Mouse (Mus musculus) ES-E14 (cell line): ENCODE results near the gene Tctex1d2. TPM values are rescaled to one million over a fixed set of nuclear protein-coding genes. Genes with fewer than 3 reads are reported as not detected.

Experiments used
- DNase-seq: peaks from one replicate; pipeline ENCODE4 v3.0.0-alpha.2; 2013; ENCODE audit warnings: low read depth, low spot score
- H3K27ac ChIP-seq: 2 replicates; pipeline ENCODE4 v1.5.1; 2012; ENCODE audit warnings: low read depth, mild to moderate bottlenecking, low read length, moderate library complexity, mixed read lengths; ENCODE audit not compliant: poor library complexity, insufficient read depth, severe bottlenecking
- H3K36me3 ChIP-seq: 2 replicates; pipeline ENCODE4 v1.6.1; 2012; ENCODE audit warnings: mild to moderate bottlenecking, low read length, moderate library complexity, mixed read lengths; ENCODE audit not compliant: control insufficient read depth, poor library complexity, insufficient read depth, severe bottlenecking
- H3K4me1 ChIP-seq, 2 experiments: fragments of 150-350 bp in 1 of 2; sonication (generic) in 1 of 2; 2 replicates each; pipeline ENCODE4 v1.6.1; 2012; ENCODE audit warnings: low read length in 2 of 2, mild to moderate bottlenecking in 1 of 2, mixed read lengths in 1 of 2; ENCODE audit not compliant: control insufficient read depth in 2 of 2, insufficient read depth in 2 of 2, poor library complexity in 1 of 2
- H3K4me3 ChIP-seq, 2 experiments: fragments of 150-350 bp in 1 of 2; sonication (generic) in 1 of 2; 2 replicates each; pipeline ENCODE4 v1.5.1; 2012; ENCODE audit warnings: low read length in 2 of 2, low read depth in 1 of 2, mild to moderate bottlenecking in 1 of 2, mixed read lengths in 1 of 2; ENCODE audit not compliant: insufficient read depth in 1 of 2, poor library complexity in 1 of 2, severe bottlenecking in 1 of 2
- H3K9ac ChIP-seq: 2 replicates; pipeline ENCODE4 v1.6.1; 2012; ENCODE audit warnings: low read depth, mild to moderate bottlenecking, low read length, mixed read lengths; ENCODE audit not compliant: poor library complexity, insufficient read depth, severe bottlenecking
- H3K9me3 ChIP-seq: fragments of 150-350 bp; sonication (generic); 2 replicates; pipeline ENCODE4 v1.6.1; 2012; ENCODE audit warnings: low read depth, mild to moderate bottlenecking, low read length; ENCODE audit not compliant: control insufficient read depth, insufficient read depth
- CHD2 ChIP-seq: IDR thresholded peaks from 2 replicates; pipeline ENCODE4 v1.6.1; 2014; ENCODE audit warnings: mild to moderate bottlenecking, low read depth, low read length, inconsistent platforms
- HCFC1 ChIP-seq: IDR thresholded peaks from 2 replicates; pipeline ENCODE4 v1.6.1; 2012; ENCODE audit warnings: low read length, inconsistent platforms, borderline replicate concordance; ENCODE audit not compliant: insufficient read depth
- MAFK ChIP-seq: IDR thresholded peaks from 2 replicates; pipeline ENCODE4 v1.6.1; 2014; ENCODE audit warnings: mild to moderate bottlenecking, low read depth, low read length, inconsistent platforms; ENCODE audit not compliant: insufficient read depth
- ZC3H11A ChIP-seq: IDR thresholded peaks from 2 replicates; pipeline ENCODE4 v1.6.1; 2012; ENCODE audit warnings: low read depth, mild to moderate bottlenecking, inconsistent platforms, low read length, borderline replicate concordance
- ZNF384 ChIP-seq: IDR thresholded peaks from 2 replicates; pipeline ENCODE4 v1.6.1; 2012; ENCODE audit warnings: low read depth, low read length, inconsistent platforms
- in situ Hi-C, 2 experiments: fragments of 600-800 bp; cut with MboI; formaldehyde crosslinking; loops; one replicate each; pipeline ENCODE4 v1.15.1; 2025; ENCODE audit warnings: low sequenced_read_pairs in 2 of 2, inconsistent platforms in 1 of 2; ENCODE audit not compliant: unreplicated experiment in 2 of 2
- total RNA-seq: library from RNA; depleted of rRNA; stranded (reverse); fragments of 300-350 nt; gene quantifications from 2 replicates; pipeline ENCODE4 v1.2.3, GENCODE M21; 2012

Gene Tctex1d2
- total RNA-seq, 1 experiment, result 9.5 TPM

DNA sequence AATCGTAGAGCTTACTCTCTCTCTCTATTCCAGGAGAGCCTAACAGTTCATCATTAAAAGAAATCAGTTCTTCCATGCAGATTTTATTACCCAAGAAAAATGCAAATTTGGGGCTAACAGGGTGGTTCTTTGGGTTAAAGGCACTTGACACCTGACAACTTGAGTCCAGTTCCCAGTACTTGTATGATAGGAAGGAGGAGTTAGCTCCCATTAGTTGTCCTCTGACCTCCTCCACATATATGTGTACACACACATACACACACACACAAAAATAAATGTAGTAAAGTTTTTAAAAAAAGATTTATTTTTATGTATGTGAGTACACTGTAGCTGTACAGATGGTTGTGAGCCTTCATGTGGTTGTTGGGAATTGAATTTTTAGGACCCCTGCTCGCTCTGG lies 30.6 kb downstream of the Tctex1d2 start:
- no peak overlapping the region for H3K4me3 ChIP-seq
- no peak overlapping the region for H3K27ac ChIP-seq
- no peak for DNase-seq
- no peaks in the 10 kb centered on the region for H3K9me3 ChIP-seq
- no peaks in the 10 kb centered on the region; the same call in 1 of the 2 replicates for H3K36me3 ChIP-seq
- in situ Hi-C loops, result no loop called here
- no peak overlapping the region for H3K9ac ChIP-seq
- TF ChIP-seq ZNF384 (no peak), HCFC1 (no peak), CHD2 (no peak), MAFK (no peak), ZC3H11A (no peak)
- H3K4me1 ChIP-seq, result no peaks in the 10 kb centered on the region

DNA sequence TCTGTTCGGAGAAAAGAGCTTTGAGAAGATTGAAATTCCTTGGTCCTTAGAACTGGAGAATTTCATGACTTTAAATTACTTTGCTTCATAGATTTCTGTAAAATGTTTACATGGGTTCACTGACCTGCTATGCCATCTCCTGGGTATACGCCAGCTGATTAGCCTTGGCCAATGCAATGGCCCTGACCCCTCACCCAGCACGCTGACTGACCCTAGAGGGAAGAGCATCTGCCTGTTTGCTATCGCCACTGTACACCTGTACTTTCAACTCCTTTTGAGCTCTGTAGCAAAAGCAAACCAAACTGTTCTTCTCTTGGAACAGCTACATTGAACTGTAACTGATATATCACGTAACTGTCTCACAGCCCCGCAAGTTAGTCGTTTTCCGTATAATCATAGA lies 33.6 kb downstream of the Tctex1d2 start:
- Histone ChIP-seq H3K4me3 (no peak overlapping the region), H3K9me3 (no peaks in the 10 kb centered on the region), H3K4me1 (no peaks in the 10 kb centered on the region; a peak in 1 of 4 replicates), H3K36me3 (no peaks in the 10 kb centered on the region; the same call in 1 of the 2 replicates), H3K9ac (no peak overlapping the region), H3K27ac (no peak overlapping the region)
- in situ Hi-C loops, result no loop called here
- DNase-seq, result no peak
- TF ChIP-seq ZC3H11A (no peak), CHD2 (no peak), MAFK (no peak), HCFC1 (no peak), ZNF384 (no peak)

DNA sequence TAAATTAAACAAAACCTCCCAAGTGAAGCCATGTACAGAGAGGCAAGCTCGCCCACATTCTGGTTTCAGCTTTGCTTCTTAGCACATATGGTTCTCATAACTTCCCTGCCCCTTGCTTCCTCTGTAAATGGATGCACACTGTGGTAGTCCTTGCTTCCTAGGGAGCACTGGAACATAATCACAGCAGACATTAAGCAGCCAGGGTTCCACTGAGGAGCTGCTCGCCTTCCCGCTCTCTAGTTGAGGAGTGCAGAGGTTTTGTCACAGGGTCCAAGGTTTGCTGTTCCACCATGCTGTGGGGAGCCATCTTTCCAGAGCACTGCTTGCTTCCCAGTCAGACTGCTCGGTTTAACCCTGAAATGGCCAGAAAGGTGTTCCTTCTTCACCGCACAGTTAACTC lies 35.1 kb downstream of the Tctex1d2 start:
- Histone ChIP-seq H3K4me1 (no peaks in the 10 kb centered on the region; a peak in 1 of 4 replicates), H3K9me3 (no peaks in the 10 kb centered on the region), H3K9ac (no peak overlapping the region), H3K36me3 (no peaks in the 10 kb centered on the region; the same call in 1 of the 2 replicates), H3K27ac (no peak overlapping the region), H3K4me3 (no peak overlapping the region)
- in situ Hi-C loops, result no loop called here
- TF ChIP-seq ZC3H11A, result no peak
- TF ChIP-seq HCFC1, result no peak
- TF ChIP-seq CHD2, result no peak
- TF ChIP-seq MAFK, result no peak
- TF ChIP-seq ZNF384, result no peak
- DNase-seq, result no peak

DNA sequence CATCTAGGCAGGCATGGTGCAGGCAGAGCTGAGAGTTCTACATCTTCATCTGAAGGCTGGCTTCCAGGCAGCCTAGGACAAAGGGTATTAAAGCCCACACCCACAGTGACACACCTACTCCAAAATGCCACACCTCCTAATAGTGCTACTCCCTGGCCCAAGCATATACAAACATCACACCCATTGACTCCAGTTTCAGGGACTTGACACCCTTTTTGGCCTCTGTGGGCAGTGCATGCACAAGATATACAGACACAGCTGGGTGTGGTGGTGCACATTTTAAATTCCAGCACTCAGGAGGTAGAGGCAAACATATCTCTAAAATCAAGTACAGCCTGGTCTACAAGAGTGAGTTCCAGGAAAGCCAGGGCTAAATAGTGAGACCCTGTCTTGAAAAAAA lies 36.6 kb downstream of the Tctex1d2 start:
- Histone ChIP-seq H3K4me1 (no peaks in the 10 kb centered on the region; a peak in 1 of 4 replicates), H3K9me3 (no peaks in the 10 kb centered on the region), H3K4me3 (no peak overlapping the region), H3K36me3 (no peaks in the 10 kb centered on the region; the same call in 1 of the 2 replicates), H3K27ac (no peak overlapping the region; the same call in 1 of the 2 replicates), H3K9ac (no peak overlapping the region)
- TF ChIP-seq ZNF384 (no peak), HCFC1 (no peak), MAFK (no peak), ZC3H11A (no peak), CHD2 (no peak)
- DNase-seq, result no peak
- in situ Hi-C loops, result no loop called here

DNA sequence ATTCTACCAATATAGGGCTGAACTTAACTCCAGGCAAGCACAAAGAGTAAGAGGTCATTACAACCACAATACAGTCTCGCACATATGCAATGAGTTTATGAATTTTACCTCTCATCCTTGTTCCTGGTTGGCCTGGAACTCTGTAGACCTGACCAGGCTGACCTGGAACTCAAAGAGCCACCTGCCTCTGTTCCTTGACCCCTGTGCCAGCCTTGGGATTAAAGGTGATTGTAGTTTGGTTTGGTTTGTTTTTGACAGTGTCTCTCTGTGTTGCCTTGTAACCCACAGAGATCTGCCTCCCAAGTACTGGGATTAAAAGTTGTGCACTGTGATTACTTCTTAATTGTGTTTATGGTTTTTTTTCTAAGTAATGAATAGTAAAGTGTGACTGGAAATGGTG lies 37.3 kb downstream of the Tctex1d2 start:
- TF ChIP-seq CHD2, result no peak
- TF ChIP-seq HCFC1, result no peak
- TF ChIP-seq ZC3H11A, result no peak
- no peak for TF ChIP-seq MAFK
- no peak for TF ChIP-seq ZNF384
- no peak for DNase-seq
- Histone ChIP-seq H3K27ac (no peak overlapping the region), H3K9me3 (no peaks in the 10 kb centered on the region), H3K9ac (no peak overlapping the region), H3K4me1 (no peaks in the 10 kb centered on the region; a peak in 1 of 4 replicates), H3K4me3 (no peak overlapping the region), H3K36me3 (no peaks in the 10 kb centered on the region; the same call in 1 of the 2 replicates)
- in situ Hi-C loops, result no loop called here
